Mouse (Mus musculus) olfactory bulb, adult 2 months (tissue): ENCODE data around the gene Col27a1.

Source experiments
- CTCF ChIP-seq: fragments of 200-500 bp; IDR thresholded peaks from 2 replicates; pipeline ENCODE4 v1.5.1; 2012; ENCODE audit warnings: low read depth, mild to moderate bottlenecking, low read length, moderate library complexity; ENCODE audit not compliant: insufficient read depth
- POLR2A ChIP-seq: fragments of 200-500 bp; IDR thresholded peaks from 2 replicates; pipeline ENCODE4 v1.6.1; 2012; ENCODE audit warnings: mild to moderate bottlenecking, low read depth, low read length, moderate library complexity; ENCODE audit not compliant: insufficient read depth

DNA sequence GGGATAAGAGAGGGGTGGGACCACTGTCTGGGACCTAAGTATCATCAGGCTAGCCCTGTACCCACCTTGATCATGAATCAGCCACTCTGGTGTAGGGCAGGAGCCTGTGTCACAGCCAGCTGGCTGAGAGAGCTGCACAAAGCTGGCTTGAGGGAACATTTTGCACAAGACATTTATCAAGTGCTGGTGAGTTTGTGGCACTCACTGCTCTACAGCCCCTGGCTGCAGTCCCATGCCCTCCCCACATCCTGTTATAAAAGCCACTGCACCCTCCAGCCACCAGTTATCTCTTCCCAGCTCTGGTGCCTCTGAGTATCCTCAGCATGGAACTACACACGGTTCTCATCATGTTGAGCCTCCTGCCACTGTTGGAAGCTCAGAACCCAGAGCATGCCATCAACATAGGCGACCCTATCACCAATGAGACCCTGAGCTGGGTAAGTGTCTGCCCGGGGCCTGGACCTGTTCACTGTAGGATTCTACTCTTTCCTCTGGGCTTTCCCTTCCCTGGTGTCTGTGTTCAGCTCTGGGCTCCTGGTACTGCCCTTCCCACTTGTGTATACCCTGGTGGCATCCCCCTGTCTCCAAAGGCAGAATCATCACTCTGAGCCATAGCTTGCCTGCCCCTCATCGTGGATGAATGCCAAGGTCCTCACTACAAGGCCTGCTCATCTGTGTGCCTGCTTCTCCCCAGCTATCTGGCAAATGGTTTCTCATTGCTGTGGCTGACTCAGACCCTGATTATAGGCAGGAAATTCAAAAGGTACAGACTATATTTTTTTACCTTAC is 142.3 kb downstream of the Col27a1 start, which contains the start of gene Orm3:
- no peak for TF ChIP-seq POLR2A
- TF ChIP-seq CTCF: no peak
